Mouse (Mus musculus) adipocyte (in vitro differentiated cells): Measurements from ENCODE around the gene Upf2.
"Not testable (repeated sequence)": the region's sequence is repeated elsewhere in the genome, so short reads cannot be mapped to it uniquely, and the experiment has no call there.

ENCODE experiments used
- DNase-seq: peaks from one replicate; pipeline ENCODE4 v3.0.0-alpha.2; 2016; ENCODE audit warnings: low spot score

Upf2 gene

DNA sequence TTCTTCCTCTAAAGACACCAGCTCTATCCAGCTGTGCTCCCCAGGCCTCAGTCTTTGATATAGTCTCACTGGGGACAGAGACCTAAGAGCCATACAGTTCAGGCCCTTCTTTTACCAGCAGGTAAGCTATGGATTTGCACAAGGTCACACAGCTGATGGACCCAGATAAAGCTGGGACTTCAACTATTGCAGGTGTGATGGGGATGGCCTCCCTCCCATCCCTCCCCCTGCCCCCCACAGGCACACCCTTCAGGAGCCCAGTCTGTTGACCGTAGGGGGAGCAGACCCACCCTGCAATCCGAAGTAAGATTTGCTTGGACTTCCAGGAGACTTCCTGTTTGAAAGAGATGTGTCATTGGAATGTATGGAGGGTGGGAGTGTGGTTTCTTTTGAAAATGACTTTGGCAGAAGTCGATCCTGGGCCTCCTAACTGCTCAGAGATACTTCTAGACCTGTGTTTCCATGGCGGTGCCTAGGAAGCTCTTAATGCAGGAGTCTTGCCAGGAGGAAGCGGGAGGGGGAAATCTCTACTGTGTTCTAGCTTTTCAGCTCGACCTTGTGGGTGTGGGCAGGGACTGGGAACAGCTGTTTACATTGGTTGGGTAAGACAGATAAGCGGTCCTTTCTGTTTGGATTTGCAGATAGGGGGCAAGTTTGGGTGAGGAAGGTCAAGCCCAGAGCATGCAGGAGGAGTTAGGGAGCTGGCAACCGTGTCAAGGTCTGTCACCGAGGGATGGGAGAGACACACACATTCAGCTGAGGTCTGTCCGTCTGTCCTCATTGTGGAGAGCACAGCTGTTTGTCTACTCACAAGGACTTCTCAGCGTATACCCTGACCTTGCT is 120.5 kb downstream of the Upf2 start:
- DNase-seq = no peak

- peak; percentile 34 for DNase-seq
Measured at GRCm38 (mm10) chr2:6072685-6073260, 121.5 kb downstream of the Upf2 start.

DNA sequence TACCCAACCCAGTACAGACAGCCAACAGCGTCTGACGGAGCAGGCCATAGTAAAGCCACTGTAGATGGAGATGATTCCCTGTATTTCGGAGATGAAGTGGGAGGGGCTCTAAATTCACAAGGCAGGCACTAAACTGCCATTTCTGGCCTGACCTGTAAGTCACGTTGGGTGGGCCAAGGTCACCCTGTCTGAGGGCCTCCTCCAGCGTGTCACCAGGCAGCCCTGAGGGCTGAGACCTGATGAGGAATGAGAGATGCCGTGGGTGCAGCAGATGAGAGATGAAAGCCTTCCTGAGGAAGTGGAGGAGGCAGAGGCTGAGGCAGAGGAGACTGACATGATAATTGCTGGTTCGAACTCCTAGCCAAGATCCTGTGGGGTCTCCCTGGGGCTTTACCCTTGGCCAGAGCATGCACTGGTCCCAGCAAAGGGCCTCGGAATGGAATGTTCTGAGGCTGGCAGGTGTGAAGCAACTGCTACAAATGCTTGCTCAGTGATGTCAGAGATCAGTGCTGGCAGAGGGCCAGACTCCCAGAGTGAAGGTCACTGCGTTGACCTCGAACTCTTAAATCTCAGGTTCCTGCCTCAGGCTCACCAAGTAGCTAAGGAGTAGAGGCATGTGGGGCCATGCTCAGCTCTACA is 123.7 kb downstream of the Upf2 start:
- DNase-seq = no peak

GRCm38 (mm10) chr2:6075530-6075896 is 124.2 kb downstream of the Upf2 start:
- DNase-seq = no peak

GRCm38 (mm10) chr2:6080037-6080436 is 128.8 kb downstream of the Upf2 start:
- no peak for DNase-seq

GRCm38 (mm10) chr2:6081108-6081507 is 129.8 kb downstream of the Upf2 start:
- DNase-seq = no peak

DNA sequence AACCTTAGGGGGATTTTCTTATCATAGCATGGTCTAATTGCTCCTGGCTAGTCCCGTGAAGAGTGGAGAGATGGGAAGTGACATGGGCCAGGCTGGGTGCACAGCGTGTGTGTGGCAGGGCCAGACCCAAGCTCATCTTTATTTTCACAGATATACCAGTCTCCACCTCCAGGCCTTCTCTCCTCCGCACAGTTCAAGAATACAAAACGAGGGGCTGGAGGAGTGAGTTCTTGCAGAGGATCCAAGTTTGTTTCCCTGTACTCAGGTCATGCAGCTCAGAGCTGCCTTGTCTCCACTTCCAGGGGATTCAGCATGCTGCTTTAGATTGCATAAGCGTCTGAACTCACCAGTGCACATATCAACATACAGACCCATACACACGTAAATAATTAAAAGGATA is 131.3 kb downstream of the Upf2 start:
- DNase-seq = no peak

- peak; percentile 56 for DNase-seq
Measured at GRCm38 (mm10) chr2:6083696-6084095, 132.4 kb downstream of the Upf2 start.

DNA sequence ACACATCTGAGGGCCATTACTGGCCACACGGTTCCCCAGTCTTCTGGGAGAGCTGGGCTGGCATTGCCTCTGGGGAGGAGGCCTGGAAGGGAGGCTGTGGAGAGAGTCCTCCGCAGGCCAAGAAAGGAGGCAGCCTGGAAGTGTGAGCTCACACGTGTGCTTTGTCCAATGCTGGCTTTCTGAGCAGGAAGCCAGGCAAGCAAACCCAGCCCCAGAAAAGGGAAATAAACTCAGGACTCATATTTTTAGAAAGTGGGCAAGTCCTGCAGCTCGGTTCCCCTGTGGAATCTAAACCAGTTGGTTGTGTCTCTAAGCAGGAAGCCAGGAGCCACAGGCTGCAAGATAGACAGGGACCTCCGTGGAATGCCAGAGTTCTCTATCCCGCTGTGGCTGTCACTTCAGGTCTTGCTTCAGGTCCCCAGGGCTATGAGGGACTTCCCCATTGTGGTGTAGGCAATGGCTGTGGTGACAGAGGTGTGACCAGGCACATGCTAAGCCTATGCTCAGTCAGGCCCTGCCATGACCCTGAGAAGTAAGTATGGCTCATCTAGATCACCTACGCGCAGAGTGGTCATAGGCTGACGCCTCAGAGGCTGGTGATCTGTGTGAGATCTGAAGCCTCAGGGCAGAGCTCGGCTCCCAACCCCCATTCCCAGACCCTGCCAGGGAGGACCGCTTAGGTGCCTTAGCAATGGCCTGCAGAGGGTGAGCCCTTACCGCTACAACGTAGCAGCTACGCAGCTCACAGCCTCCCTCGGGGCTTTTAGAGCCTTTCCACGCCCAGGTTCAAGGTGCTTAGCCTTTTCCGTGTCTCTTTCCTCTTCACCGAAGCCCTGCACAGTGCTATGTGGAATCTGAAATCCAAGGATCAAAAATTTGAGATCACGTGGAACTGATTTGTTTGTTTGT is 134.6 kb downstream of the Upf2 start:
- DNase-seq = no peak

- peak; percentile 20 for DNase-seq
Measured at GRCm38 (mm10) chr2:6087151-6087550, 135.9 kb downstream of the Upf2 start.

DNA sequence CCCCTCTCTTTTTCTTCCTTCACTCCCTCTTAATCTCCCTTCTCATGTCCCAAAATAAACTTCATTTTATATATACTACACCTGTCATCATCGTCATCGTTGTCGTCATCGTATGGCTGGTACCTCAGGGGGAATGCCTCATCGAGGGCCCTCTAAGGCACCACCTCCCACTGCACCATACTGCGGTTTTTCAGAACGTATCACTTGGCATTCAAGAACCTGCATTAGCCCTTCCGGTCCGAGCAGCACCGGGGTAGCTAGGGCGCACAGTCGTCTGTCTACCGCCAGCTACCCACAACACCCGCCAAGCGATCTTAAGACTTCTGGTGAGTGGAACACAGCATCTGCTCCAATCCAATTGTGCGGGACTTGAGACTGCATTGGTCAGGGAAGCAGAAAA is 138.7 kb downstream of the Upf2 start:
- not testable (repeated sequence) for DNase-seq

GRCm38 (mm10) chr2:6097113-6097716 is 145.9 kb downstream of the Upf2 start:
- DNase-seq = no peak

- DNase-seq = peak; percentile 54
Measured at GRCm38 (mm10) chr2:6098924-6099323, 147.7 kb downstream of the Upf2 start.

GRCm38 (mm10) chr2:6099443-6099842 is 148.2 kb downstream of the Upf2 start:
- no peak for DNase-seq

GRCm38 (mm10) chr2:6100027-6100749 is 148.9 kb downstream of the Upf2 start:
- no peak for DNase-seq

DNA sequence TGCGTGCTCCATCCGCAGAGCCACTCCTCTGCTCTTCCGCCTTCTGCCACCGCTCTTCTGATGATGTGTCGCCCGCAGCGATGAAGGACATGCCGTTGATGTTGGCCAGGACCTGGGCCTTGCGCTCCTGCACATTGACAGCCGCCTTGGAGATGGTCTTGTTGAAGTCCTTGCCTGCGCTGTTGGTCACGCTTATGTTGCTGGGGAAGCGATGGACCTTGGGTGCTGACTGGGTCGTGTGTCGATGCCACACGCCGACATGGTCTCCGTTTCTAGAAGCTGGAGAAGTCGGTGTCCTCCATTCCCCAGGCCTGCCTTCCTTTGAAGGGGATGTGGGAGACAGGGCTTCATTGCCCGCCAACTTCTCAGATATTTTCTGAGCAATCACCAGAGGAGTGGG is 149.5 kb downstream of the Upf2 start:
- no peak for DNase-seq

GRCm38 (mm10) chr2:6105437-6105836 is 154.2 kb downstream of the Upf2 start:
- no peak for DNase-seq
